Mouse (Mus musculus) lung, postnatal 0 days (tissue): ENCODE measurements at regions not wholly inside any gene's neighbourhood (a gene's known extent, or its start where the extent isn't known, plus 50 kb on each side); places are given as distances from the start of the nearest gene placed in this dataset.
"Not testable (repeated sequence)": the region's sequence is repeated elsewhere in the genome, so short reads cannot be mapped to it uniquely, and the experiment has no call there.

ENCODE experiments used
- CTCF ChIP-seq: IDR thresholded peaks from 2 replicates; pipeline ENCODE4 v1.5.1; 2016; ENCODE audit warnings: antibody characterized with exemption, mild to moderate bottlenecking
- EP300 ChIP-seq: IDR thresholded peaks from 2 replicates; pipeline ENCODE4 v1.6.1; 2016; ENCODE audit warnings: antibody characterized with exemption, mild to moderate bottlenecking, control low read depth

DNA sequence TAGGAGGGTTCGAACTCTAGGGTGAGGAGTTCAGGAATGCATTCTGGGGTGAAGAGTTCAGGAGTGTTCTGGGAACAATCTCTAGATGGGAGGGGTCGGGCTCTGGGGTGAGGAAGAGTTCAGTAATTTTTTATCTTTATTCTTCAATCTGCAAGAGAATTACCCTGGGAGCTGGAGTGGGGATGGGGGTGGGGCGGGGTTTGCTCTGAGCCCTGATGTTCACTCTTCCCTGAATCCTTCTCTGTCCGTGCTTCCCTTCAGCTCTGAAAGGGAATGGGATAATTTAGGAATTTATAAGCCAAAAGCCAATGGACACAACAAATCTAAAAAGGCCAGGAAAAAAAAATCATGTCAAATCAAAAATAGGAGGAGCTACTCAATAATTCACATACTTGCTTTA, 122.8 kb upstream of the Trim24 start:
- not testable (repeated sequence) for TF ChIP-seq CTCF, EP300
